9 mouse cellular contexts compared by ENCODE assay signal in the genomic region with DNA sequence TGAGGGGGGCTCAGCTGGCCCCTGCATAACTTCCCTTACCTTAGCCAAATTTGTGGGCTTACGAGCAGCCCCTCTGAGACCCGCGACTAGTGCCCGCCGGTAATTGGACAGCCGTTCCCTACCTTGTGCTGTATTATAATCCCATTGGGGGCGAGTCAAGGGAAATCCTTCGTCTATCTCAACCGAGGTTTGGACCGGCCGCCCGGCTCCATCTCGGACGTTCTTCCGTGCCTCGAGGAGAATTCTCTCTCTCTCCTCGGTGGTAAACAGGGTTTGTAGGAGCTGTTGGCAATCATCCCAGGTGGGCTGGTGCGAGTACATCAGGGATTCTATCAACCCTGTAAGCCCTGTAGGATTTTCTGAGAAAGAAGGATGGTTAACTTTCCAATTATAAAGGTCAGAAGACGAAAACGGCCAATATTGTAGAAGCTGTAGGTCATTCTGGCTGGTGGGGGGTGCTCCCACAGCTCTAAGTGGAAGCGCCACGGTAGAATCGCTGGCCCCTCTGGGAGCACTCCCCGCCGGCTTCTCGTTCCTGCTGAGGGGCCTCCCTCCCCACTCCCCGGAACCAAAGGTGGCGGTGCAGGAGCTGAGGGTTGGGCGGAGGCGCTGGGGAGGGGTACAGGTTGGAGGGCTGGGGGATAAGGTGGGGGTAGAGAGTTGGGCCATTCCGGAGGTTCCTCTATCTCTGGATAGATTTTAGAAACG.
DNase-seq lines count a peak whose midpoint lies in the region; ATAC-seq lines count a peak whose summit lies in the region.
"Had no signal": no experiment of that assay in that cellular context is flagged by ENCODE, and none has a peak within 500 bp of the region (broad histone marks: within the 10 kb centered on the region; RNA-seq: fewer than 3 reads in every experiment).

No protein-coding gene starts in this region.

- peak overlapping the region; percentile 1; the same call in 1 of the 2 replicates for H3K4me3 ChIP-seq in heart, embryonic 11.5 days (ENCODE audit: low read depth, low read length)
- no peak overlapping the region for H3K4me3 ChIP-seq in limb, embryonic 12.5 days (replicated peaks)
- H3K4me3 ChIP-seq: myocyte had no signal

- no peak overlapping the region for H3K9ac ChIP-seq in heart, embryonic 11.5 days (ENCODE audit: low read depth, low read length)
- H3K9ac ChIP-seq in limb, embryonic 12.5 days (replicated peaks) = no peak overlapping the region

- H3K36me3 ChIP-seq in heart, embryonic 11.5 days (ENCODE audit: control insufficient read depth, insufficient read depth, low read length) = peaks cover 22% of the 10 kb centered on the region
- H3K36me3 ChIP-seq in limb, embryonic 12.5 days = peaks cover 49% of the 10 kb centered on the region

- H3K27me3 ChIP-seq in heart, embryonic 11.5 days (ENCODE audit: control insufficient read depth, insufficient read depth, low read length) = peaks cover 12% of the 10 kb centered on the region; the same call in 1 of the 2 replicates
- peaks cover 40% of the 10 kb centered on the region for H3K27me3 ChIP-seq in limb, embryonic 12.5 days

- peak; percentile 60 for ATAC-seq in heart, embryonic 11.5 days (replicated peaks; ENCODE audit: insufficient number of reproducible peaks, low FRiP score, low TSS enrichment)
- peak; percentile 57 for ATAC-seq in limb, embryonic 12.5 days (ENCODE audit: insufficient number of reproducible peaks, insufficient read depth, low FRiP score, low TSS enrichment, low read depth)

- H3K9me3 ChIP-seq in heart, embryonic 11.5 days (replicated peaks; ENCODE audit: control insufficient read depth, low read length) = peaks cover 63% of the 10 kb centered on the region
- peaks cover 69% of the 10 kb centered on the region for H3K9me3 ChIP-seq in limb, embryonic 12.5 days

- no peak for DNase-seq in heart, adult 8-10 months (ENCODE audit: low spot score)
- peak; percentile 39 for DNase-seq in R1 (ENCODE audit: low read depth, low spot score)
- peak; percentile 13 for DNase-seq in gastrocnemius, postnatal 14 days
- peak; percentile 2 for DNase-seq in naive thymus-derived CD4-positive, alpha-beta T cell, adult 2 months (ENCODE audit: low read depth)
- DNase-seq in right cerebral cortex, postnatal 25 days = no peak
- DNase-seq in cerebellum, adult 9-10 months = no peak

- no peak overlapping the region for H3K27ac ChIP-seq in heart, embryonic 11.5 days (ENCODE audit: low read depth, low read length)
- H3K27ac ChIP-seq in limb, embryonic 12.5 days = no peak overlapping the region

- 63% methylated on average over 32 of the region's 32 CpGs for WGBS in heart, embryonic 11.5 days (ENCODE audit: insufficient replicate concordance)
- WGBS in limb, embryonic 12.5 days = 67% methylated on average over 32 of the region's 32 CpGs

- intact Hi-C loops in gastrocnemius, postnatal 14 days (cut with DNase I; ENCODE audit: low total_unique reads) = no loop called here

- H3K4me1 ChIP-seq in heart, embryonic 11.5 days (ENCODE audit: control insufficient read depth, insufficient read depth, low read length) = no peaks in the 10 kb centered on the region
- H3K4me1 ChIP-seq in limb, embryonic 12.5 days (replicated peaks) = no peaks in the 10 kb centered on the region

- peak overlapping the region; percentile 9 for H3K4me2 ChIP-seq in heart, embryonic 11.5 days
- no peak overlapping the region for H3K4me2 ChIP-seq in limb, embryonic 12.5 days

Comparison
In these comparisons a context has a peak if more than half of its experiments do, and no peak if none do; other contexts are left out.
1. DNase-seq: peak in R1 (single experiment), gastrocnemius, postnatal 14 days (single experiment) and naive thymus-derived CD4-positive, alpha-beta T cell, adult 2 months (single experiment); none in heart, adult 8-10 months (single experiment), right cerebral cortex, postnatal 25 days (single experiment) and cerebellum, adult 9-10 months (single experiment).